Mouse (Mus musculus): Measurements from ENCODE around the gene Gata2. TPM values are rescaled to one million over a fixed set of nuclear protein-coding genes. Genes with fewer than 3 reads are reported as not detected.

The Gata2 gene
- total RNA-seq, 2 experiments from 2014 or later: 3.2 to 6.4 TPM

GRCm38 (mm10) chr6:88203791-88204405, 10.2 kb downstream of the Gata2 start:
- intact Hi-C loops (cut with DNase I): no loop called here
- DNase-seq (ENCODE audit: extremely low spot score in 1 of 2, low spot score in 2 of 2): no peak

- intact Hi-C loops (cut with DNase I): no loop called here
- peak in 1 of 2 experiments; percentile 53 for DNase-seq (ENCODE audit: extremely low spot score in 1 of 2, low spot score in 2 of 2)
These were observed 11.1 kb downstream of the Gata2 start for GRCm38 (mm10) chr6:88204531-88205385.

GRCm38 (mm10) chr6:88205386-88205700, 11.7 kb downstream of the Gata2 start:
- DNase-seq (ENCODE audit: extremely low spot score in 1 of 2, low spot score in 2 of 2): no peak
- intact Hi-C loops (cut with DNase I): no loop called here

GRCm38 (mm10) chr6:88205937-88206336, 12.2 kb downstream of the Gata2 start:
- intact Hi-C loops (cut with DNase I): no loop called here
- peak in 1 of 2 experiments; percentile 59 for DNase-seq (ENCODE audit: extremely low spot score in 1 of 2, low spot score in 2 of 2)

- no peak for DNase-seq (ENCODE audit: extremely low spot score in 1 of 2, low spot score in 2 of 2)
- intact Hi-C loops (cut with DNase I): no loop called here
These were observed 12.9 kb downstream of the Gata2 start for GRCm38 (mm10) chr6:88206566-88206965.

- no peak for DNase-seq (ENCODE audit: extremely low spot score in 1 of 2, low spot score in 2 of 2)
- intact Hi-C loops (cut with DNase I): no loop called here
These were observed 13.8 kb downstream of the Gata2 start for GRCm38 (mm10) chr6:88207403-88208033.

- intact Hi-C loops (cut with DNase I): no loop called here
- no peak for DNase-seq (ENCODE audit: extremely low spot score in 1 of 2, low spot score in 2 of 2)
These were observed 14.6 kb downstream of the Gata2 start for GRCm38 (mm10) chr6:88208321-88208720.

- DNase-seq (ENCODE audit: extremely low spot score in 1 of 2, low spot score in 2 of 2): no peak
- intact Hi-C loops (cut with DNase I): no loop called here
These were observed 15.8 kb downstream of the Gata2 start for GRCm38 (mm10) chr6:88209453-88209852.

- no peak for DNase-seq (ENCODE audit: extremely low spot score in 1 of 2, low spot score in 2 of 2)
These were observed 16.5 kb downstream of the Gata2 start for GRCm38 (mm10) chr6:88210182-88210581.

GRCm38 (mm10) chr6:88215797-88216196, 22.1 kb downstream of the Gata2 start:
- intact Hi-C loops (cut with DNase I): no loop called here
- DNase-seq (ENCODE audit: extremely low spot score in 1 of 2, low spot score in 2 of 2): no peak

More at GRCm38 (mm10) chr6:88210182-88210581, 16.5 kb downstream of the Gata2 start:
- intact Hi-C loops (cut with DNase I): no loop called here

- intact Hi-C loops (cut with DNase I): no loop called here
These were observed 22.5 kb downstream of the Gata2 start for GRCm38 (mm10) chr6:88216199-88216598.

GRCm38 (mm10) chr6:88219094-88219493, 25.4 kb downstream of the Gata2 start:
- intact Hi-C loops (cut with DNase I): no loop called here
- no peak for DNase-seq (ENCODE audit: extremely low spot score in 1 of 2, low spot score in 2 of 2)

More at GRCm38 (mm10) chr6:88216199-88216598, 22.5 kb downstream of the Gata2 start:
- DNase-seq (ENCODE audit: extremely low spot score in 1 of 2, low spot score in 2 of 2): no peak

- no peak for DNase-seq (ENCODE audit: extremely low spot score in 1 of 2, low spot score in 2 of 2)
- intact Hi-C loops (cut with DNase I): no loop called here
These were observed 28.3 kb downstream of the Gata2 start, which contains the start of gene Dnajb8 for GRCm38 (mm10) chr6:88221968-88222367. Dnajb8 (plus strand) TSS chr6:88222268.

- intact Hi-C loops (cut with DNase I): no loop called here
These were observed 32.9 kb downstream of the Gata2 start for GRCm38 (mm10) chr6:88226570-88226994.

GRCm38 (mm10) chr6:88227537-88227936, 33.8 kb downstream of the Gata2 start:
- intact Hi-C loops (cut with DNase I): no loop called here
- no peak for DNase-seq (ENCODE audit: extremely low spot score in 1 of 2, low spot score in 2 of 2)

More at GRCm38 (mm10) chr6:88226570-88226994, 32.9 kb downstream of the Gata2 start:
- DNase-seq (ENCODE audit: extremely low spot score in 1 of 2, low spot score in 2 of 2): no peak

GRCm38 (mm10) chr6:88229221-88229620, 35.5 kb downstream of the Gata2 start:
- no peak for DNase-seq (ENCODE audit: extremely low spot score in 1 of 2, low spot score in 2 of 2)
- intact Hi-C loops (cut with DNase I): no loop called here

GRCm38 (mm10) chr6:88231821-88232220, 38.1 kb downstream of the Gata2 start:
- intact Hi-C loops (cut with DNase I): no loop called here
- no peak for DNase-seq (ENCODE audit: extremely low spot score in 1 of 2, low spot score in 2 of 2)

GRCm38 (mm10) chr6:88232221-88232620, 38.5 kb downstream of the Gata2 start:
- no peak for DNase-seq (ENCODE audit: extremely low spot score in 1 of 2, low spot score in 2 of 2)
- intact Hi-C loops (cut with DNase I): no loop called here

GRCm38 (mm10) chr6:88233996-88234395, 40.3 kb downstream of the Gata2 start:
- no peak for DNase-seq (ENCODE audit: extremely low spot score in 1 of 2, low spot score in 2 of 2)
- intact Hi-C loops (cut with DNase I): no loop called here

- DNase-seq (ENCODE audit: extremely low spot score in 1 of 2, low spot score in 2 of 2): no peak
- intact Hi-C loops (cut with DNase I): no loop called here
These were observed 41.8 kb downstream of the Gata2 start for GRCm38 (mm10) chr6:88235461-88235860.
